Mouse (Mus musculus) spleen, postnatal 14 days (tissue): ENCODE results near the gene Nom1.
"Not testable (repeated sequence)": the region's sequence is repeated elsewhere in the genome, so short reads cannot be mapped to it uniquely, and the experiment has no call there.

Experiments used
- DNase-seq, 2 experiments: peaks; one replicate each; pipeline ENCODE4 v3.0.0; 2021 to 2022; ENCODE audit warnings: low spot score in 2 of 2

Gene Nom1

GRCm38 (mm10) chr5:29434228-29434871 is at the start of gene Nom1:
Nom1 (plus strand) TSS chr5:29434664.
- peak; percentile 73 to 81 for DNase-seq

DNA sequence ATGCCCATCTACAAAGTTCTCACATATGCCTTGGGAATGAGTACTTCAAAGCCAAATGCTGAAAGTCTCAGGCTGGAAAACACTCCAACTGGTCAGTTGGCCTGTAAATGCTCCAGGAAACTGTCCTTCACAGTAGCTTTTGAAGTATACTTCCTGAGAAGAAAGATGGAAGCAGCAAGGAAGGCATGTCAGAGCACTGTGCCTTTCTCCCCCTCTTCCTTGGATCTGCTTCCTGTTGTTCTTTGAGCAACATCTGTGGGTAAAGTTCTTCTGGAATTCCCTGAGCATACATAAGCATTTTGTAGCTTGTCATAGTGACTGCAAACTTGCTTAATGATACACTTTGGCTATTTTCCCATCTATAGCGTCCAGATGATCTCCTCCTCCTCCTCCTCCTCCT is 46.9 kb upstream of the Nom1 start:
- DNase-seq, result no peak

GRCm38 (mm10) chr5:29388181-29388943 is 46.1 kb upstream of the Nom1 start:
- DNase-seq, result no peak

DNA sequence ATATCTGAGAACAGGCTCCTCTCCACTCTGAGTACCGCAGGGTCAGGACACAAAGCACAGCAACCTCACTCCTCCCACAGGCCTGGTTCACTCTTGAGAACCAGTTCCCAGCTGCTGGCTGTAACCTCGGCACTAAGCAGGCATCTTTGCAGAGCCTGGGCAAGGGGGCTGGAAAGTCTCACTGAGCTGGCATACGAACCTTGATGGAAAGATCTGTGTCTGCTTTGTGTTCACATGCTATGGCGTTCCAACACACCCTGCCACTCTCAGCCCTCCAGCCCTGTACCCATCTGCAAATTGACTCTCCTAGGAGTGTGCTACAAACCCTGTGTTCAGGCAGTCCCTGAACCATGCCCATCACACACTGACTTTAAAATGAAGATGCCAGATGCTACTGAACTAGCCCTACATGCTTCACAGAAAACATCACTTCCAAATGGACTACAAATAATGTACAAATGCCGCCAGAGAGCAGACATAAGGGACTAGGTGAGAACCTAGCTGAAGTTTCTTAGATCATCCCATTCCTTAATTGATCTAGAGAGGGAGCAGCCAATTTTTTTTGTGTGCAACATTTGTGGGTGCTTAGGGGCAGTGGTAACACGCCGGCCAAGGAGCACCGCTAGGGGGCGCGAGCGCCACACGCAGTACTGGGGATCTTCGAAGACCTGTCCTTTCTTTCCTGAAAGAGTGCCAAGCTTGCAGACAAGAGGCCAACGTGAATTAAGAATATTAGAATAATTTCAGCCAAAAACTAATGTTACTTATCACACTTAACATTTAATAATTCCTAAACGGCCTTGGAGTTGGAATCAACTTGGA is 45.3 kb upstream of the Nom1 start:
- peak; percentile 47 to 72 for DNase-seq

- DNase-seq, result no peak
Measured at GRCm38 (mm10) chr5:29398427-29398826, 36.0 kb upstream of the Nom1 start.

DNA sequence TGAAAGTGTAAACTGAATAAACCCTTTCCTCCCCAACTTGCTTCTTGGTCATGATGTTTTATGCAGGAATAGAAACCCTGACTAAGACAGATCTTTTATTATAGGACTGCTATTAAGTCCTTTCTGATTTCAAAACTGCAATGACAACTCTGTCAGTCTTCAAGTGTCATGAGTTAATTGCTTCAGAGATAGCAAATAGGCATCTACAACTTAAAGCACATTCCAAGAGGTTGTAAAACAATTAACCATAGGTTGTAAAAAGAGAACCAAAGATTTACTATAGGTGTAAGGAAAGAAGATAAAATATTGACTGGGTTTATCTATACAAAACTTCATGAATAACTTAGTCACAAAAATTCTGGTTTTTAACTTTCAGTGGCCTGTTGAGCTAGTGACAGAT is 23.6 kb upstream of the Nom1 start:
- DNase-seq, result no peak

GRCm38 (mm10) chr5:29413041-29413440 is 21.4 kb upstream of the Nom1 start:
- no peak for DNase-seq

DNA sequence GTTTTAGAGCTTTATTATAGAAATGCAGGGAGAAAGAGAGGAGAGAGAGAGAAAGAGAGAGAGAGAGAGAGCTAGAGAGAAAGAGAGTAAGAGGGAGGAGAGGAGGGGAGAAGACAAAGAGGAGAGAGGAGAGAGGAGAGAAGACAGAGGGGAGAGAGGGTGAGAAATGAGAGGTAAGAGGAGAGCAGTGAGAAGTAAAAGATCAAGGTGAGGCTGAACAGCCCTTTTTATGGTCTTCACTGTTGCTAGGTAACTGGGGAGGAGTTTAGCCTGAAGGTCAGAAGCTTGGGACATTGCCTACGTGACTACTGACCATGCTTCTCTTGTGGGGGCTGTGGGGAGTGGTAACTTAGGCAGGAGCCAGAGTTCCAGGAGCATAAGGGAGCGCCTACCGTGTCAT is 11.1 kb upstream of the Nom1 start:
- DNase-seq, result not testable (repeated sequence)

DNA sequence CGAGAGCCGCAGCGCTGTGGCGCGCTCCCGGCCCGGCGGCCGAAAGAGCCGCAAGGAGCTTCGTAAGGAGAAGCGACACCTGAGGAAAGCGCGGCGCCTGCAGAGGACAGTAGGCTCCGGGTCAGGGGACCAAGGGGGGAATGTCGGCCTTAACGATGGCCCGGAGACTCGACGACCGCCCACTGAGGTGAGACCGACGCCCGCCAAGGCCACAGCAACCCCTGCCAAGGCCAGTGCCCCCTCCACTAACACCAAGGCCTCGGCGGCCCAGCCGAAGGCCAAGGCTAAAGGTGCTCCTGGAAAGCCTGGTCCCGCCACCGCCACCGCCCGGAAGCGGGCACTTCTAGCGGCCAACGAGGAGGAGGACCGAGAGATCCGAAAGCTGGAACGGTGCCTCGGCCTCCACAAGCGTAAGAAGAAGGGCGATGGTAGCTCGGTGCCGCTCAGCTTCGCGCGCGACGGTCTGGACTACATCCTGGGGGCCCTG is 451 bp downstream of the Nom1 start:
- peak; percentile 11 to 12 for DNase-seq

- no peak for DNase-seq
Measured at GRCm38 (mm10) chr5:29435491-29435890, 1.0 kb downstream of the Nom1 start.

GRCm38 (mm10) chr5:29436728-29437127 is 2.3 kb downstream of the Nom1 start:
- DNase-seq, result not testable (repeated sequence)

- DNase-seq, result no peak
Measured at GRCm38 (mm10) chr5:29445275-29445674, 10.8 kb downstream of the Nom1 start.

GRCm38 (mm10) chr5:29452352-29452751 is 17.9 kb downstream of the Nom1 start:
- no peak for DNase-seq

DNA sequence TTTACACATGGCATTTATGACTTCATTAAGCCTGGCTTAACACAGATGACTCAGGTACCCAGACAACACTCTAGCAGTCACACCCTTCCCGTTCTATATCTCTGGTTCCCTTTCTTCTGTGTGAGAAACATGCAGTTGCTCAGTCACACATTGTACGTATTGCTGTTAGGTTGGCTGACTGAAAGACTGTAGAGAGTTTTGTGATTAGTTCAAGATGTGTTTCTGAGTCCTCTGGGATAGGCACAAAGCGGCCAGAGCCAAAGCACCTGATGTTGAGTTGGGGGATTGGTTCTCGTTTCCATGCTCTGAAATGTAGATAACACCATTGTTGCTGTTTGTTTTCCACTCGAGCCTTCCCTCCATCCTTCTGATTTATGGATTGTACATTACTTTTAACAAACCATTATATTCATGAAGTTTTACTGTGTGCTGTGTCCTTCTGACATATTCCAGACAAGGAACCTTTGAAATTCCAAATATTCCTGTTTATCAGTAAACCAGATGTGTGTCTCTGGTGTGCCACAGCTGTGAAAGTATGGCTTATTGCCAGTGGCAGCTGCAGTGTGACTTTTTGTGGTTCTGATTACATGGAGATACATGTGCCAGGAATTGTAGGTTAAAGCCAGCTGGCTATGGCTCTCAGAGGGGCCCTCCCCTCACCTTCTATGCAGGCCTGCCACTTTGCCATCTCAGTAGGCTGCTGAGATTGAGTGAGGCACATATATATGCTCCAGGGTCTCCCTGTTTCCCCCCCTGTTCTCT is 22.6 kb downstream of the Nom1 start:
- no peak for DNase-seq

GRCm38 (mm10) chr5:29462943-29463686 is 28.7 kb downstream of the Nom1 start:
- DNase-seq, result no peak

- no peak for DNase-seq
Measured at GRCm38 (mm10) chr5:29467489-29468350, 33.3 kb downstream of the Nom1 start.

DNA sequence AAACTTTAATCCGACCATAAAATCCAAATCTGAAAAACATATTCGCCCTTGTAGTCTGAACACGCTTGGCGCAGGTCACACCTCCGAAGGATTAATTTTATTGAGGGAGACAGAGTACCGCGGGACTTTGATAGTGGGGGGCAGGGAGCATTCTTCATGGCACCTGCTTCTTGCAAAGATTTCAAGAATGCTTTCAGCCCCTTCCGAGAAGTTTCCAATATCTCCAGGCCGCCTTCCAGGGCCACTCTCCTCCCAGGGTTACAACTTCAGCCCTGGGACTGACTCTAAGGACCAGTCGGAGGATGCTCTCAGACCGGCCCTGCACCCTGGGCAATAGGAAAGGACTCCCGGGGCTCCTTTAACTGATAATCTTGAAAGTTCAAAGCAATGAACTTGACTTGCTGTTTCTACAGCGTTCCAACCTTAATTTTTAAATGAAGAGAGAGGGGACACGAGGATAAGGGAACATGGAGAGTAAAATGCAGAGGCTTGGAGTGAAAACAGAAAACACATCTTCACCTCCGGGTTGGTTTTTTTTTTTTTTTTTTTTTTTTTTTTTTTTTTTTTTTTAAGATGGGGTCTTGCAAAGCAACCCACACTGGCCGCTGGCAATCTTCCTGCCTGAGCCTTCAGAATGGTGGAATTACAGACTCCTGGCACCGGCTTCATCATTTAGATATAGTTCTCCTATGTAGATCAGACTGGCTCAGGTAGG is 34.0 kb downstream of the Nom1 start:
- no peak for DNase-seq

- no peak for DNase-seq
Measured at GRCm38 (mm10) chr5:29469501-29469900, 35.0 kb downstream of the Nom1 start.

GRCm38 (mm10) chr5:29470271-29470670 is 35.8 kb downstream of the Nom1 start:
- DNase-seq, result no peak
